Mouse (Mus musculus) spleen, adult 2 months (tissue): ENCODE results near the gene Ak2. TPM values are rescaled to one million over a fixed set of nuclear protein-coding genes. Genes with fewer than 3 reads are reported as not detected.

Experiments used
- DNase-seq, 2 experiments: peaks; one replicate each; pipeline versions ENCODE4 v3.0.0 to v3.0.0-alpha.2; 2012 to 2021; ENCODE audit warnings: low spot score in 2 of 2, low read depth in 1 of 2
- H3K27ac ChIP-seq: fragments of 200-500 bp; 2 replicates; pipeline ENCODE4 v1.5.1; 2012; ENCODE audit warnings: low read length, inconsistent platforms; ENCODE audit not compliant: insufficient read depth
- H3K27me3 ChIP-seq: fragments of 200-500 bp; 2 replicates; pipeline ENCODE4 v1.6.1; 2012; ENCODE audit warnings: mild to moderate bottlenecking, moderate library complexity, low read length, inconsistent platforms; ENCODE audit not compliant: control insufficient read depth, insufficient read depth
- H3K36me3 ChIP-seq: fragments of 200-500 bp; 2 replicates; pipeline ENCODE4 v1.6.1; 2012; ENCODE audit warnings: mild to moderate bottlenecking, low read length, inconsistent platforms; ENCODE audit not compliant: control insufficient read depth, insufficient read depth
- H3K4me1 ChIP-seq: fragments of 200-500 bp; 2 replicates; pipeline ENCODE4 v1.6.1; 2011; ENCODE audit warnings: inconsistent platforms; ENCODE audit not compliant: control insufficient read depth, insufficient read depth, insufficient read length
- H3K4me3 ChIP-seq: fragments of 200-500 bp; 2 replicates; pipeline ENCODE4 v1.5.1; 2011; ENCODE audit warnings: mild to moderate bottlenecking, inconsistent platforms; ENCODE audit not compliant: insufficient read depth, insufficient read length; ENCODE audit errors: extremely low read depth
- CTCF ChIP-seq: fragments of 200-500 bp; IDR thresholded peaks from 2 replicates; pipeline ENCODE4 v1.5.1; 2011; ENCODE audit warnings: mild to moderate bottlenecking, inconsistent platforms; ENCODE audit not compliant: insufficient read depth, insufficient read length, insufficient replicate concordance; ENCODE audit errors: extremely low read depth
- POLR2A ChIP-seq: fragments of 200-500 bp; IDR thresholded peaks from 2 replicates; pipeline ENCODE4 v1.6.1; 2011; ENCODE audit warnings: low read depth, low read length, inconsistent platforms
- WGBS: fragments of 180-500 bp; shearing (Covaris S2); methylation state at CpG from one replicate; pipeline ENCODE4 v1.1.7; 2018; 5-methylcytosine and 5-hydroxymethylcytosine counted together
- polyA plus RNA-seq: library from polyadenylated mRNA; depleted of rRNA; stranded (reverse); fragments of >200 nt; gene quantifications from 2 replicates; pipeline ENCODE4 v1.2.3, GENCODE M21; 2012

The Ak2 gene
- polyA plus RNA-seq, 1 experiment: 32.2 TPM

- no peaks in the 10 kb centered on the region for H3K36me3 ChIP-seq
- 77% methylated on average over 4 of the region's 4 CpGs for WGBS
- H3K4me3 ChIP-seq: no peak overlapping the region
- H3K27ac ChIP-seq: no peak overlapping the region
- TF ChIP-seq POLR2A (no peak), CTCF (no peak)
- peaks cover 5% of the 10 kb centered on the region; the same call in 1 of the 2 replicates for H3K27me3 ChIP-seq
- DNase-seq: no peak
- peaks cover 7% of the 10 kb centered on the region for H3K4me1 ChIP-seq
Measured at GRCm38 (mm10) chr4:129050365-129050764, 58.6 kb downstream of the Ak2 start.

GRCm38 (mm10) chr4:129050901-129051417 lies 59.2 kb downstream of the Ak2 start:
- H3K4me1 ChIP-seq: peaks cover 7% of the 10 kb centered on the region
- H3K4me3 ChIP-seq: no peak overlapping the region
- no peak for TF ChIP-seq POLR2A
- no peak overlapping the region for H3K27ac ChIP-seq
- no peak for DNase-seq
- H3K27me3 ChIP-seq: peaks cover 5% of the 10 kb centered on the region; the same call in 1 of the 2 replicates
- H3K36me3 ChIP-seq: no peaks in the 10 kb centered on the region
- WGBS: 75% methylated on average over 6 of the region's 6 CpGs

GRCm38 (mm10) chr4:129051461-129052183 lies 59.9 kb downstream of the Ak2 start:
- DNase-seq: no peak
- 69% methylated on average over 11 of the region's 11 CpGs for WGBS
- Histone ChIP-seq H3K27ac (no peak overlapping the region), H3K4me3 (no peak overlapping the region), H3K27me3 (peaks cover 5% of the 10 kb centered on the region; the same call in 1 of the 2 replicates), H3K36me3 (no peaks in the 10 kb centered on the region), H3K4me1 (peaks cover 7% of the 10 kb centered on the region)
- no peak for TF ChIP-seq POLR2A
- TF ChIP-seq CTCF: no peak

- no peaks in the 10 kb centered on the region for H3K36me3 ChIP-seq
- DNase-seq: no peak
- no peaks in the 10 kb centered on the region; the same call in 1 of the 2 replicates for H3K4me1 ChIP-seq
- 88% methylated on average over 12 of the region's 12 CpGs for WGBS
- TF ChIP-seq CTCF (no peak), POLR2A (no peak)
- H3K27me3 ChIP-seq: no peaks in the 10 kb centered on the region; the same call in 1 of the 2 replicates
- H3K27ac ChIP-seq: no peak overlapping the region
- H3K4me3 ChIP-seq: no peak overlapping the region
Measured at GRCm38 (mm10) chr4:129054757-129055156, 63.0 kb downstream of the Ak2 start.

- TF ChIP-seq CTCF: no peak
- TF ChIP-seq POLR2A: no peak
- DNase-seq: no peak
- H3K27ac ChIP-seq: no peak overlapping the region
- H3K4me1 ChIP-seq: no peaks in the 10 kb centered on the region; the same call in 1 of the 2 replicates
- no peaks in the 10 kb centered on the region for H3K36me3 ChIP-seq
- 80% methylated on average over 5 of the region's 5 CpGs for WGBS
- H3K27me3 ChIP-seq: no peaks in the 10 kb centered on the region
- no peak overlapping the region for H3K4me3 ChIP-seq
Measured at GRCm38 (mm10) chr4:129055562-129055961, 63.8 kb downstream of the Ak2 start.

GRCm38 (mm10) chr4:129057533-129058206 lies 65.9 kb downstream of the Ak2 start:
- peak overlapping the region; percentile 88 for H3K4me3 ChIP-seq
- peak; percentile 86 to 93 for DNase-seq
- H3K27ac ChIP-seq: peak overlapping the region; percentile 91
- 5% methylated on average over 44 of the region's 44 CpGs for WGBS
- TF ChIP-seq POLR2A: peak; percentile 93
- TF ChIP-seq CTCF: no peak
- H3K27me3 ChIP-seq: no peaks in the 10 kb centered on the region
- peaks cover 3% of the 10 kb centered on the region for H3K4me1 ChIP-seq
- no peaks in the 10 kb centered on the region for H3K36me3 ChIP-seq
